Mouse (Mus musculus) heart, postnatal 0 days (tissue): Measurements from ENCODE around the gene Syt1. TPM values are rescaled to one million over a fixed set of nuclear protein-coding genes. Genes with fewer than 3 reads are reported as not detected.
A peak's percentile ranks its signal among the peaks of the same experiment; 100 is the strongest.

Experiments
- ATAC-seq: fragments of 200-750 bp; cut with Nextera tagmentation; 2 replicates; pipeline ENCODE4 v1.8.0; 2017; ENCODE audit warnings: low read depth, moderate number of reproducible peaks, moderate library complexity; ENCODE audit not compliant: insufficient read depth
- DNase-seq: peaks from one replicate; pipeline ENCODE4 v3.0.0-alpha.2; 2016; ENCODE audit warnings: low spot score
- H3K27ac ChIP-seq: fragments of 300-500 bp; sonication (generic); 2 replicates; pipeline ENCODE4 v1.5.1; 2014; ENCODE audit warnings: low read depth, mild to moderate bottlenecking
- H3K27me3 ChIP-seq: fragments of 300-500 bp; sonication (generic); 2 replicates; pipeline ENCODE4 v1.6.1; 2014; ENCODE audit warnings: low read length, mixed read lengths; ENCODE audit not compliant: control insufficient read depth, insufficient read depth
- H3K36me3 ChIP-seq: fragments of 300-500 bp; sonication (generic); replicated peaks from 2 replicates; pipeline ENCODE4 v1.6.1; 2014; ENCODE audit warnings: low read length, mixed read lengths; ENCODE audit not compliant: control insufficient read depth, insufficient read depth
- H3K4me1 ChIP-seq: fragments of 300-500 bp; sonication (generic); 2 replicates; pipeline ENCODE4 v1.6.1; 2014; ENCODE audit warnings: antibody characterized with exemption; ENCODE audit not compliant: control insufficient read depth, insufficient read depth
- H3K4me2 ChIP-seq: fragments of 300-500 bp; sonication (generic); 2 replicates; pipeline ENCODE4 v1.6.1; 2014; ENCODE audit warnings: low read depth, mild to moderate bottlenecking, low read length, moderate library complexity
- H3K4me3 ChIP-seq: fragments of 300-500 bp; sonication (generic); 2 replicates; pipeline ENCODE4 v1.5.1; 2014; ENCODE audit warnings: low read depth, low read length
- H3K9ac ChIP-seq: fragments of 300-500 bp; sonication (generic); replicated peaks from 2 replicates; pipeline ENCODE4 v1.6.1; 2014; ENCODE audit warnings: low read depth, low read length, mixed read lengths
- H3K9me3 ChIP-seq: fragments of 300-500 bp; sonication (generic); replicated peaks from 2 replicates; pipeline ENCODE4 v1.6.1; 2016; ENCODE audit warnings: low read length; ENCODE audit not compliant: control insufficient read depth
- CTCF ChIP-seq: IDR thresholded peaks from 2 replicates; pipeline ENCODE4 v1.5.1; 2016; ENCODE audit warnings: antibody characterized with exemption, control low read depth, low read depth
- EP300 ChIP-seq: IDR thresholded peaks from 2 replicates; pipeline ENCODE4 v1.6.1; 2016; ENCODE audit warnings: antibody characterized with exemption, low read depth
- WGBS: fragments of 180-500 bp; shearing (Covaris S2); extraction: QIAGEN DNeasy Blood & Tissue Kit; methylation state at CpG from one replicate; pipeline ENCODE4 v1.1.7; 2014; 5-methylcytosine and 5-hydroxymethylcytosine counted together
- polyA plus RNA-seq: library from polyadenylated mRNA; unstranded; fragments of >200 nt; fragmentation: Nextera tagmentation; extraction: Ambion mirVana; gene quantifications from 2 replicates; pipeline ENCODE4 v1.2.1, GENCODE M21; 2015
- total RNA-seq: library from RNA; depleted of rRNA; stranded (reverse); fragments of >200 nt; gene quantifications from 2 replicates; pipeline ENCODE4 v1.2.3, GENCODE M21; 2014; ENCODE audit warnings: low replicate concordance

Syt1 gene
- total and polyA plus RNA-seq, 2 experiments from 2014 or later: 0.08 TPM; not detected in 1

DNA sequence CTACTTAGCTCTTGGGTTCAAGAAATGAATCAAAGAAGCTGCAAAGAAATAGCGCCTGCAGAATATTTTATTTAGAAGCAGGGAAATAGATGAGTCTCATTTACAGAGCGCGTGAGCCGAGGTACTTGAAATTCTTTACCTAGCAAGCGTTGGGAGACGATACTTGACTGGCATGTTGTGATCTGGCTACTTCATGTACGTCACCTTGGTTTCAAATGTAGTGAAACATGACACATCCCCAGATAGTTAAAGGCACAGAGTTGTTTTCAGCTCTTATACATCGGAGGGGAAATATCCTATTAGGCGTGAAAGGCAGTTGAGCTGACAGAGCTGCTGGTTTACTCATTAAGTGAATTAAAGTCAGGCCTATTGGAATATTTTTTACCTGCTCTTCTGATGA, 478.5 kb downstream of the Syt1 start:
- ATAC-seq: no peak
- DNase-seq: no peak
- WGBS: 67% methylated on average over 9 of the region's 9 CpGs
- no peaks in the 10 kb centered on the region for H3K36me3 ChIP-seq
- no peaks in the 10 kb centered on the region for H3K27me3 ChIP-seq
- H3K4me3 ChIP-seq: no peak overlapping the region
- peaks cover 3% of the 10 kb centered on the region; the same call in 1 of the 2 replicates for H3K4me1 ChIP-seq
- H3K9ac ChIP-seq: no peak overlapping the region
- H3K9me3 ChIP-seq: no peaks in the 10 kb centered on the region
- TF ChIP-seq EP300 (no peak), CTCF (no peak)
- no peak overlapping the region for H3K4me2 ChIP-seq
- no peak overlapping the region for H3K27ac ChIP-seq

- Histone ChIP-seq H3K4me3 (no peak overlapping the region), H3K4me1 (peaks cover 3% of the 10 kb centered on the region; the same call in 1 of the 2 replicates), H3K9ac (no peak overlapping the region), H3K36me3 (no peaks in the 10 kb centered on the region), H3K27ac (no peak overlapping the region), H3K27me3 (no peaks in the 10 kb centered on the region), H3K9me3 (no peaks in the 10 kb centered on the region), H3K4me2 (no peak overlapping the region)
- WGBS: 62% methylated on average over 4 of the region's 4 CpGs
- no peak for ATAC-seq
- TF ChIP-seq EP300 (no peak), CTCF (no peak)
- DNase-seq: no peak
Observed at GRCm38 (mm10) chr10:108531641-108532040, 479.1 kb downstream of the Syt1 start.

- Histone ChIP-seq H3K27ac (no peak overlapping the region), H3K27me3 (no peaks in the 10 kb centered on the region), H3K36me3 (no peaks in the 10 kb centered on the region), H3K4me3 (no peak overlapping the region), H3K9ac (no peak overlapping the region), H3K4me1 (peaks cover 3% of the 10 kb centered on the region; the same call in 1 of the 2 replicates), H3K4me2 (no peak overlapping the region), H3K9me3 (no peaks in the 10 kb centered on the region)
- ATAC-seq: no peak
- TF ChIP-seq CTCF (no peak), EP300 (no peak)
- DNase-seq: no peak
- 51% methylated on average over 4 of the region's 4 CpGs for WGBS
Observed at GRCm38 (mm10) chr10:108531111-108531510, 479.7 kb downstream of the Syt1 start.

DNA sequence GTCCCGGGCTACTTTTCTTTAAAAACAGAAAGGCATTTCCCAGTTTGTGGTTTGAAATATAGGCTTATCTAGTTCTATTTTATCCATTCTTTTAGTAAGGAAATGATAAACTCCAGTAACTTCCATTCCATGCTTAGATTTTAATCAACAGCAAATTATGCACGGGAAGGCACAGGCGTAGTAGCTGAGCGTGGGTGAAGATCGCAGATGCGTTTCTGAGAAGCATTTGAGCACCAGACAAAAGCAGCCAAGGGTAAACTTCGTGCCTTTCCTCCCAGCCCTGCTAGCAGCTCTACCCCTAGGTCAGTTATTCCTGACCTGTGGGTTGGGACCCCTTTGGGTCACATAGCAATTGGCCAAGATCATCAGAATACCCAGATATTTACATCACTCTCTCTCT, 482.4 kb downstream of the Syt1 start:
- no peak for ATAC-seq
- 83% methylated on average over 7 of the region's 7 CpGs for WGBS
- Histone ChIP-seq H3K9me3 (no peaks in the 10 kb centered on the region), H3K4me3 (no peak overlapping the region), H3K36me3 (no peaks in the 10 kb centered on the region), H3K27me3 (no peaks in the 10 kb centered on the region), H3K27ac (no peak overlapping the region), H3K4me2 (no peak overlapping the region), H3K4me1 (peaks cover 3% of the 10 kb centered on the region; the same call in 1 of the 2 replicates), H3K9ac (no peak overlapping the region)
- DNase-seq: no peak
- TF ChIP-seq CTCF (no peak), EP300 (no peak)

- no peak for TF ChIP-seq EP300
- no peak for TF ChIP-seq CTCF
- Histone ChIP-seq H3K9ac (no peak overlapping the region), H3K36me3 (no peaks in the 10 kb centered on the region), H3K4me2 (no peak overlapping the region), H3K27ac (no peak overlapping the region), H3K9me3 (no peaks in the 10 kb centered on the region), H3K27me3 (no peaks in the 10 kb centered on the region), H3K4me1 (no peaks in the 10 kb centered on the region), H3K4me3 (no peak overlapping the region)
- DNase-seq: no peak
- ATAC-seq: no peak
- WGBS: 89% methylated on average over 11 of the region's 11 CpGs
Observed at GRCm38 (mm10) chr10:108525506-108525905, 485.3 kb downstream of the Syt1 start.

DNA sequence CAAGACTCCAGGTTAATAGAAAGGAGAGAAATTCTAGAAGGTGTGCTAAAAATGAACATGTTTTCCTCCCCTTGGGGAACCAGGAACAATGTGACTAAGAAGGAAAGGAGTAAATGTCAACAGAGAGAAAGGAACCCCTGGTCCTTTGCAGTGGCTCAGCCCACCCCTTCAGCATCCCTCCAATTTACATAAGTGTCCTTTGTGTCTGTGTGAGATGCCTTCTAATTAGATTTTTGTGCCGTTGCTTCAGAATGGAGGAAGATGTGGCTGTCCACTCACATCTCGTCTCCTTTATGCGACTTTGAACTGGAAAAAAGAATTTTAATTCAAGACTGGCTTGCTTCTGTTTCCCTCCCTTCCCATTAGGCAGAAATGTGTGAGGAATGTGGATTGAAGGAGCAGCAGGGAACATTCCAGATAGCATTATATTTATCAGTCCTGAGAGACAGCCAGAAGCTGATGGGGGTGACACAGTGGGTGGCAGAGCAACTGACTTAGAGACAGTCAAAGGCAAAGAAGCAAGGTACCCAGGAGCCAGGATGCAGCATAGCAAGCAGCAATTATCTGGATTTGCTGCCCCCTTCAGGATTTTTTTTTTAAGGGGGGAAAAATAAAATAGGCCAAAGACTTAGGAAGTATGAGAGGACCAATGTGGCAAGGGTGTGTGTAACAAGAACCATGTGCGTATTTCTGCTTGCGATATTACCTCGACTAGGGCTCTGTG, 486.3 kb downstream of the Syt1 start:
- 42% methylated on average over 6 of the region's 6 CpGs for WGBS
- Histone ChIP-seq H3K9me3 (no peaks in the 10 kb centered on the region), H3K27me3 (no peaks in the 10 kb centered on the region), H3K9ac (no peak overlapping the region), H3K36me3 (no peaks in the 10 kb centered on the region), H3K4me2 (no peak overlapping the region), H3K4me3 (no peak overlapping the region), H3K4me1 (no peaks in the 10 kb centered on the region), H3K27ac (no peak overlapping the region)
- no peak for TF ChIP-seq EP300
- peak; percentile 31 for TF ChIP-seq CTCF
- no peak for ATAC-seq
- no peak for DNase-seq
